Mouse (Mus musculus): ENCODE measurements around the gene Sh2d4b. TPM values are rescaled to one million over a fixed set of nuclear protein-coding genes. Genes with fewer than 3 reads are reported as not detected.

The Sh2d4b gene
- polyA plus RNA-seq, 1 experiment from 2014 or later = 1.7 TPM

- Histone ChIP-seq H3K4me3 (ENCODE audit: low read depth, low read length) (no peak overlapping the region), H3K27me3 (ENCODE audit: control insufficient read depth, insufficient read depth, low read length) (no peaks in the 10 kb centered on the region), H3K9me3 (ENCODE audit: control insufficient read depth, low read length) (no peaks in the 10 kb centered on the region), H3K4me1 (ENCODE audit: control insufficient read depth, insufficient read depth, low read length) (no peaks in the 10 kb centered on the region), H3K4me2 (ENCODE audit: low read depth, low read length) (no peak overlapping the region), H3K27ac (ENCODE audit: low read depth, low read length) (no peak overlapping the region), H3K36me3 (ENCODE audit: control insufficient read depth, insufficient read depth, low read length) (no peaks in the 10 kb centered on the region), H3K9ac (replicated peaks; ENCODE audit: low read depth, low read length) (no peak overlapping the region)
- 84% methylated on average over 3 of the region's 3 CpGs for WGBS
- ATAC-seq (ENCODE audit: low read depth) = no peak
Measured at GRCm38 (mm10) chr14:40897916-40898315, 4.8 kb upstream of the Sh2d4b start.

- 88% methylated on average over 8 of the region's 8 CpGs for WGBS
- Histone ChIP-seq H3K9ac (replicated peaks; ENCODE audit: low read depth, low read length) (no peak overlapping the region), H3K4me1 (ENCODE audit: control insufficient read depth, insufficient read depth, low read length) (no peaks in the 10 kb centered on the region), H3K4me3 (ENCODE audit: low read depth, low read length) (no peak overlapping the region), H3K36me3 (ENCODE audit: control insufficient read depth, insufficient read depth, low read length) (no peaks in the 10 kb centered on the region), H3K4me2 (ENCODE audit: low read depth, low read length) (no peak overlapping the region), H3K27ac (ENCODE audit: low read depth, low read length) (no peak overlapping the region), H3K27me3 (ENCODE audit: control insufficient read depth, insufficient read depth, low read length) (no peaks in the 10 kb centered on the region), H3K9me3 (ENCODE audit: control insufficient read depth, low read length) (no peaks in the 10 kb centered on the region)
- no peak for ATAC-seq (ENCODE audit: low read depth)
Measured at GRCm38 (mm10) chr14:40895681-40896080, 2.6 kb upstream of the Sh2d4b start.

DNA sequence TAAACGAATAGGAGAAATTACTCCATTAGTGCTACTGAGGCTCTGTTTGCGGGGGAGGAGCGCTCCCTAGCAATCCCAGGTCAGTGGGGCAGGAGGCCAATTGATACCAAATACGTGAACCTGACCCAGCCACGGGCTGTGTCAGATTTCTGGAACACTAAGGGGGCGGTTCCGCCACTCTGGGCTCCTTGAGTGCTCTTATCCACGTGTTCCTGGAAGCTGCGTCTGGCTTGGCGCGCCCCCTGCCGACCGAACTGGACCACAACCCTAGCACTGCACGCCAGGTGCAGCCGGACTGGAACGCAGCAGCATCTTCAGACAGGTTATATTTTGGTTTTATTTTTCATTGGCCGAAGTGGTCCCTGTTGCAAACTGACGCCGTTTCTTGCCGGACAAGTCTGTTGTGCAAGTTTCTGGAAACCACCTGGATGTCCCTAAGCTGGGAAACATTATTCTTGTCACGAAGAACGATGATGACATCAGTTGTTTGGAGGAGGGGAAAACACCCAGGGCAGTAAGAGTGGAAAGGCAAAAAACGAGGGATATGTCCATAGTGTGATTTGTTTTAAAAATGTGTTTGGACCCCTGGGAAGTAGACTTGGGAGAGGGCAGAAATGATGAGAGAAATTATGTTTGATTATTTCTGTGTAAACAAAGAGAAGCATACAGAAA is 1.6 kb upstream of the Sh2d4b start:
- Histone ChIP-seq H3K4me3 (ENCODE audit: low read depth, low read length) (0 out of 2 replicates have a peak overlapping the region, but pooled peaks have one; percentile 0), H3K9me3 (ENCODE audit: control insufficient read depth, low read length) (no peaks in the 10 kb centered on the region), H3K27ac (ENCODE audit: low read depth, low read length) (no peak overlapping the region), H3K4me2 (ENCODE audit: low read depth, low read length) (peak overlapping the region; percentile 28), H3K4me1 (ENCODE audit: control insufficient read depth, insufficient read depth, low read length) (no peaks in the 10 kb centered on the region), H3K36me3 (ENCODE audit: control insufficient read depth, insufficient read depth, low read length) (no peaks in the 10 kb centered on the region), H3K9ac (replicated peaks; ENCODE audit: low read depth, low read length) (no peak overlapping the region), H3K27me3 (ENCODE audit: control insufficient read depth, insufficient read depth, low read length) (no peaks in the 10 kb centered on the region)
- peak; percentile 91 for ATAC-seq (ENCODE audit: low read depth)
- WGBS = 15% methylated on average over 23 of the region's 23 CpGs

GRCm38 (mm10) chr14:40893884-40894283 is 818 bp upstream of the Sh2d4b start:
- Histone ChIP-seq H3K9ac (replicated peaks; ENCODE audit: low read depth, low read length) (no peak overlapping the region), H3K27ac (ENCODE audit: low read depth, low read length) (no peak overlapping the region), H3K4me1 (ENCODE audit: control insufficient read depth, insufficient read depth, low read length) (no peaks in the 10 kb centered on the region), H3K27me3 (ENCODE audit: control insufficient read depth, insufficient read depth, low read length) (no peaks in the 10 kb centered on the region), H3K4me2 (ENCODE audit: low read depth, low read length) (peak overlapping the region; percentile 28; the same call in 1 of the 2 replicates), H3K9me3 (ENCODE audit: control insufficient read depth, low read length) (no peaks in the 10 kb centered on the region), H3K36me3 (ENCODE audit: control insufficient read depth, insufficient read depth, low read length) (no peaks in the 10 kb centered on the region), H3K4me3 (ENCODE audit: low read depth, low read length) (no peak overlapping the region)
- WGBS = 75% methylated on average over 8 of the region's 8 CpGs
- 0 out of 2 replicates have a peak, but pooled peaks have one; percentile 6 for ATAC-seq (ENCODE audit: low read depth)

DNA sequence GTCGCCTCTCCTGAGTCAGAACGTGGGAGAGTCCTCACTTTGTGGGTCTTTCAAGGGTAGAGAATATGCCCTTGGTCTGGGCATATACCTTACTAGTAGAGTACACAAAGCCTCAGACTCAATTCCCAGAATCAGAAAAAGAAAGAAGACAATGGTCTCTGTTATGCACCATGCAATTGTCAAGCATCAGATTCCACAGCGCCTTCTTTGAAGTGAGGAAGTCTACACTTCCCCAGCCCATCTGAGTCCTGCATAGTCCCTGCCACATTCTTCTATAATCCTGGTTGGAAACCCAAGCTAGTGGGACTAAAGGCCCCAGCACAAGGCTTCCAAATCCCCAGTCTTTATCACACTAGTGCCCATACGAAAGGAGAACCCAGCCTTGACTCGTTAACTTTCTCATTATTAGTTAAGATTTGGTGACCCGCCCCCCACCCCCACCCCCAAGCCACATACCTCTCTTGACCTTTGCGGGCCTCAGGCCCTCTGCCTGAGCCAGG is 690 bp downstream of the Sh2d4b start:
- Histone ChIP-seq H3K27me3 (ENCODE audit: control insufficient read depth, insufficient read depth, low read length) (no peaks in the 10 kb centered on the region), H3K27ac (ENCODE audit: low read depth, low read length) (no peak overlapping the region), H3K4me2 (ENCODE audit: low read depth, low read length) (no peak overlapping the region), H3K4me1 (ENCODE audit: control insufficient read depth, insufficient read depth, low read length) (no peaks in the 10 kb centered on the region), H3K36me3 (ENCODE audit: control insufficient read depth, insufficient read depth, low read length) (no peaks in the 10 kb centered on the region), H3K9me3 (ENCODE audit: control insufficient read depth, low read length) (no peaks in the 10 kb centered on the region), H3K9ac (replicated peaks; ENCODE audit: low read depth, low read length) (no peak overlapping the region), H3K4me3 (ENCODE audit: low read depth, low read length) (no peak overlapping the region)
- 94% methylated on average over 7 of the region's 7 CpGs for WGBS
- no peak for ATAC-seq (ENCODE audit: low read depth)

GRCm38 (mm10) chr14:40891506-40891905 is 1.6 kb downstream of the Sh2d4b start:
- Histone ChIP-seq H3K27me3 (ENCODE audit: control insufficient read depth, insufficient read depth, low read length) (no peaks in the 10 kb centered on the region), H3K9ac (replicated peaks; ENCODE audit: low read depth, low read length) (no peak overlapping the region), H3K27ac (ENCODE audit: low read depth, low read length) (no peak overlapping the region), H3K9me3 (ENCODE audit: control insufficient read depth, low read length) (no peaks in the 10 kb centered on the region), H3K4me2 (ENCODE audit: low read depth, low read length) (no peak overlapping the region), H3K4me1 (ENCODE audit: control insufficient read depth, insufficient read depth, low read length) (no peaks in the 10 kb centered on the region), H3K4me3 (ENCODE audit: low read depth, low read length) (no peak overlapping the region), H3K36me3 (ENCODE audit: control insufficient read depth, insufficient read depth, low read length) (no peaks in the 10 kb centered on the region)
- no peak for ATAC-seq (ENCODE audit: low read depth)
- WGBS = 91% methylated on average over 4 of the region's 4 CpGs

GRCm38 (mm10) chr14:40889704-40890103 is 3.4 kb downstream of the Sh2d4b start:
- no peak overlapping the region for H3K9ac ChIP-seq (replicated peaks; ENCODE audit: low read depth, low read length)
- H3K4me3 ChIP-seq (ENCODE audit: low read depth, low read length) = no peak overlapping the region
- H3K36me3 ChIP-seq (ENCODE audit: control insufficient read depth, insufficient read depth, low read length) = no peaks in the 10 kb centered on the region
- H3K9me3 ChIP-seq (ENCODE audit: control insufficient read depth, low read length) = no peaks in the 10 kb centered on the region
- 74% methylated on average over 4 of the region's 4 CpGs for WGBS
- ATAC-seq (ENCODE audit: low read depth) = no peak
- no peaks in the 10 kb centered on the region for H3K4me1 ChIP-seq (ENCODE audit: control insufficient read depth, insufficient read depth, low read length)
- H3K27ac ChIP-seq (ENCODE audit: low read depth, low read length) = no peak overlapping the region
- no peaks in the 10 kb centered on the region for H3K27me3 ChIP-seq (ENCODE audit: control insufficient read depth, insufficient read depth, low read length)
- H3K4me2 ChIP-seq (ENCODE audit: low read depth, low read length) = no peak overlapping the region

DNA sequence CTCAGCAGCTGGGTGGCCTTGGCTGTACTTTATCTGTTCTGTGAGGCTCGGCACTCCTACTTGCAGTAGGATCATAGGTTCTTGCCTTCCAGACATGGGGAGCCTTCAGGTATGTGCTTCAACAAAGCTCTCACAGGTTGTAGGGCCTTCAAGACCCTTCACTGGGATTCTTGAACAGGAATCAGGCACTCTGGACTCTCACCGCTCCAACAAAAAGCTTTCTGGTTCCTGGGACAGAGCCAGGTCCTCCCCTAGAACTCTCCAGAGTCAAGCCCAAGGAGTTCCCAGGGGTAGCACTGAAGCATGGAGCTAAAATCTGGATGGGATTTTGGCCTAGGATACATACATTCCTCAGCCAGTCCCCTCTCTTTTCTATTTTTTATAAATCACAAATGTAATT is 3.9 kb downstream of the Sh2d4b start:
- Histone ChIP-seq H3K4me1 (ENCODE audit: control insufficient read depth, insufficient read depth, low read length) (no peaks in the 10 kb centered on the region), H3K4me2 (ENCODE audit: low read depth, low read length) (no peak overlapping the region), H3K9me3 (ENCODE audit: control insufficient read depth, low read length) (no peaks in the 10 kb centered on the region), H3K27me3 (ENCODE audit: control insufficient read depth, insufficient read depth, low read length) (no peaks in the 10 kb centered on the region), H3K9ac (replicated peaks; ENCODE audit: low read depth, low read length) (no peak overlapping the region), H3K27ac (ENCODE audit: low read depth, low read length) (no peak overlapping the region), H3K36me3 (ENCODE audit: control insufficient read depth, insufficient read depth, low read length) (no peaks in the 10 kb centered on the region), H3K4me3 (ENCODE audit: low read depth, low read length) (no peak overlapping the region)
- no peak for ATAC-seq (ENCODE audit: low read depth)
- WGBS = 83% methylated on average over 2 of the region's 2 CpGs

GRCm38 (mm10) chr14:40886428-40887202 is 6.5 kb downstream of the Sh2d4b start:
- WGBS = 83% methylated on average over 6 of the region's 6 CpGs
- Histone ChIP-seq H3K4me2 (ENCODE audit: low read depth, low read length) (no peak overlapping the region), H3K36me3 (ENCODE audit: control insufficient read depth, insufficient read depth, low read length) (no peaks in the 10 kb centered on the region), H3K27me3 (ENCODE audit: control insufficient read depth, insufficient read depth, low read length) (no peaks in the 10 kb centered on the region), H3K4me1 (ENCODE audit: control insufficient read depth, insufficient read depth, low read length) (no peaks in the 10 kb centered on the region), H3K4me3 (ENCODE audit: low read depth, low read length) (no peak overlapping the region), H3K9ac (replicated peaks; ENCODE audit: low read depth, low read length) (no peak overlapping the region), H3K9me3 (ENCODE audit: control insufficient read depth, low read length) (no peaks in the 10 kb centered on the region), H3K27ac (ENCODE audit: low read depth, low read length) (no peak overlapping the region)
- no peak for ATAC-seq (ENCODE audit: low read depth)
